Comparison of ENCODE assay signal across 10 mouse cellular contexts in the genomic region with DNA sequence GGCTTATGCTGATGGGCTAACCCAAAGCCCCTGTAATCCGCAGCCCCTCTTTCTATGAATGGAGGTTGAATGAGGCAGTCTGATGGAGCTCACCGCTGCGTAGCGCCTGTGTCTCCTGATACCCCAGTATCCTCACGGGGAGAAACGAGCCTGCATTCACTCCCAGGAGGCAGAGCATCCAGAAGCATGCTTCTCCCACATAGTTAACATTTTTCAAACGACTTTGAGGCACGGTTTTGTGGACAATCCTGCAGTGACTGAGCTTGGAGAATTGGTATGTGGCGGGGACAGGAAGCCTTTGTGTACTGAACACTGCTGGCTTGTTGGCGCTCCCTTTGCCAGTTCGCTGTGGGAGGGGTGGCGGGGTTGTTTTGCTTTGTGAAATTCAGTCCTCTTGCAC. TPM values are rescaled to one million over a fixed set of nuclear protein-coding genes. Genes with fewer than 3 reads are reported as not detected.
A peak's percentile ranks its signal among the peaks of the same experiment; 100 is the strongest.
DNase-seq lines count a peak whose midpoint lies in the region; ATAC-seq and TF ChIP-seq lines count a peak whose summit lies in the region.
"Had no signal": no experiment of that assay in that cellular context is flagged by ENCODE, and none has a peak within 500 bp of the region (broad histone marks: within the 10 kb centered on the region; RNA-seq: fewer than 3 reads in every experiment).

No protein-coding gene starts in this region.

- no peak overlapping the region for H3K9ac ChIP-seq in lung, postnatal 0 days (replicated peaks; ENCODE audit: low read depth)
- H3K9ac ChIP-seq: liver, embryonic 12.5 days had no signal

- no peaks in the 10 kb centered on the region for H3K27me3 ChIP-seq in lung, postnatal 0 days (replicated peaks; ENCODE audit: insufficient read depth, low read length)

- peak; percentile 9 for DNase-seq in cerebellum, adult 9-10 months
- peak; percentile 18 to 35 for DNase-seq in right cerebral cortex, adult 2 months (ENCODE audit: low spot score in 2 of 2)
- DNase-seq in right cerebral cortex, postnatal 25 days: no peak
- peak; percentile 12 for DNase-seq in lung, postnatal 0 days (ENCODE audit: low spot score)
- no peak for DNase-seq in thymus, adult 18-20 months
- no peak for DNase-seq in urinary bladder, adult 18-20 months (ENCODE audit: low spot score in 2 of 2)
- no peak for DNase-seq in heart, postnatal 14 days

- no peak for TF ChIP-seq EP300 in lung, postnatal 0 days (IDR thresholded peaks at IDR 0.05)

- H3K4me1 ChIP-seq in lung, postnatal 0 days (ENCODE audit: insufficient read depth, low read depth, low read length): no peaks in the 10 kb centered on the region
- H3K4me1 ChIP-seq: liver, embryonic 12.5 days had no signal

- 9% methylated on average over 12 of the region's 12 CpGs for WGBS in lung, postnatal 0 days

- H3K4me3 ChIP-seq in lung, postnatal 0 days (ENCODE audit: low read depth, low read length): no peak overlapping the region
- H3K4me3 ChIP-seq: liver, embryonic 12.5 days had no signal

- no peaks in the 10 kb centered on the region for H3K9me3 ChIP-seq in lung, postnatal 0 days (ENCODE audit: low read length)
- H3K9me3 ChIP-seq: liver, embryonic 12.5 days had no signal

- ATAC-seq in cerebellum, adult (ENCODE audit: insufficient number of reproducible peaks, low FRiP score, low TSS enrichment): no peak
- ATAC-seq in lung, postnatal 0 days: no peak; the same call in 1 of the 2 replicates
- ATAC-seq: liver, embryonic 12.5 days had no signal

- no peak overlapping the region for H3K27ac ChIP-seq in lung, postnatal 0 days (ENCODE audit: low read length)
- H3K27ac ChIP-seq: liver, embryonic 12.5 days had no signal

- TF ChIP-seq CTCF in lung, postnatal 0 days (IDR thresholded peaks at IDR 0.05): no peak

- H3K4me2 ChIP-seq in lung, postnatal 0 days (replicated peaks; ENCODE audit: low read depth, low read length): no peak overlapping the region
- H3K4me2 ChIP-seq: liver, embryonic 12.5 days had no signal

- intact Hi-C loops in heart, postnatal 14 days (cut with DNase I): loop anchor here (2.0 kb wide), 1 partner anchor 62 kb away; no protein-coding TSS in a partner anchor

- H3K36me3 ChIP-seq in lung, postnatal 0 days (ENCODE audit: insufficient read depth, low read length): no peaks in the 10 kb centered on the region
- H3K36me3 ChIP-seq: liver, embryonic 12.5 days had no signal

RNA-seq across cellular contexts. Expression of a gene that starts 55.2 kb away (rescaled TPM):
- polyA plus RNA-seq in lung, postnatal 0 days (2015; fragmentation: Nextera tagmentation; extraction: Ambion mirVana): not detected in 2 replicates
- total RNA-seq in heart, postnatal 14 days (2021): not detected
- total RNA-seq: heart, postnatal 36 days had no signal
- polyA plus RNA-seq: liver, embryonic 12.5 days had no signal

Comparison
In these comparisons a context has a peak if more than half of its experiments do, and no peak if none do; other contexts are left out.
1. DNase-seq: peak in cerebellum, adult 9-10 months (single experiment), right cerebral cortex, adult 2 months (2 of 2) and lung, postnatal 0 days (single experiment); none in right cerebral cortex, postnatal 25 days (single experiment), thymus, adult 18-20 months (0 of 2), urinary bladder, adult 18-20 months (0 of 2) and heart, postnatal 14 days (0 of 2).